Mouse (Mus musculus) ES-CJ7 (cell line): ENCODE results near the gene Hspa1l.
"Not testable (repeated sequence)": the region's sequence is repeated elsewhere in the genome, so short reads cannot be mapped to it uniquely, and the experiment has no call there.

Experiments
- DNase-seq: peaks from one replicate; pipeline ENCODE4 v3.0.0; 2011; ENCODE audit warnings: low read depth, low spot score

The Hspa1l gene

GRCm38 (mm10) chr17:34971694-34972068 is 822 bp upstream of the Hspa1l start:
- not testable (repeated sequence) for DNase-seq

- DNase-seq, result no peak
Measured at GRCm38 (mm10) chr17:34975581-34976492, 3.3 kb downstream of the Hspa1l start.

- DNase-seq, result no peak
Measured at GRCm38 (mm10) chr17:34977000-34977399, 4.5 kb downstream of the Hspa1l start.

- no peak for DNase-seq
Measured at GRCm38 (mm10) chr17:34978239-34978638, 5.7 kb downstream of the Hspa1l start.

- no peak for DNase-seq
Measured at GRCm38 (mm10) chr17:34979631-34980030, 7.1 kb downstream of the Hspa1l start.

GRCm38 (mm10) chr17:34980655-34981054 is 8.2 kb downstream of the Hspa1l start:
- DNase-seq, result peak; percentile 84

- peak; percentile 95 for DNase-seq
Measured at GRCm38 (mm10) chr17:34981690-34982180, 9.2 kb downstream of the Hspa1l start, which contains the start of gene Lsm2. Lsm2 (plus strand) TSS chr17:34981862.

GRCm38 (mm10) chr17:34982328-34982727 is 9.8 kb downstream of the Hspa1l start:
- no peak for DNase-seq

- peak; percentile 55 for DNase-seq
Measured at GRCm38 (mm10) chr17:34984218-34984617, 11.7 kb downstream of the Hspa1l start.

GRCm38 (mm10) chr17:34994751-34995150 is 22.2 kb downstream of the Hspa1l start:
- DNase-seq, result no peak

- not testable (repeated sequence) for DNase-seq
Measured at GRCm38 (mm10) chr17:34995192-34995591, 22.7 kb downstream of the Hspa1l start.

- not testable (repeated sequence) for DNase-seq
Measured at GRCm38 (mm10) chr17:34995927-34996326, 23.4 kb downstream of the Hspa1l start.

GRCm38 (mm10) chr17:34996411-34997141 is 24.1 kb downstream of the Hspa1l start:
- peak; percentile 65 for DNase-seq

GRCm38 (mm10) chr17:34997142-34997483 is 24.6 kb downstream of the Hspa1l start:
- no peak for DNase-seq

GRCm38 (mm10) chr17:34998526-34999430 is 26.3 kb downstream of the Hspa1l start:
- DNase-seq, result no peak

GRCm38 (mm10) chr17:34999871-35000716 is 27.6 kb downstream of the Hspa1l start:
- DNase-seq, result peak; percentile 53

- DNase-seq, result peak; percentile 89
Measured at GRCm38 (mm10) chr17:35000717-35001451, 28.4 kb downstream of the Hspa1l start, which contains the start of gene Vars. Vars (plus strand) TSS chr17:35000987.

- no peak for DNase-seq
Measured at GRCm38 (mm10) chr17:35001452-35002152, 29.1 kb downstream of the Hspa1l start.
